Mouse (Mus musculus) c-Kit-negative CD71-positive TER-119-positive erythroid progenitor cells, embryonic 14.5 days (primary cell): ENCODE measurements around the gene Gipc3.

ENCODE experiments used
- DNase-seq: peaks from one replicate; pipeline ENCODE4 v3.0.0-alpha.2; 2013; ENCODE audit warnings: low read depth, low spot score

Gene Gipc3

GRCm38 (mm10) chr10:81346453-81347067, 3.5 kb upstream of the Gipc3 start:
- DNase-seq: peak; percentile 63

DNA sequence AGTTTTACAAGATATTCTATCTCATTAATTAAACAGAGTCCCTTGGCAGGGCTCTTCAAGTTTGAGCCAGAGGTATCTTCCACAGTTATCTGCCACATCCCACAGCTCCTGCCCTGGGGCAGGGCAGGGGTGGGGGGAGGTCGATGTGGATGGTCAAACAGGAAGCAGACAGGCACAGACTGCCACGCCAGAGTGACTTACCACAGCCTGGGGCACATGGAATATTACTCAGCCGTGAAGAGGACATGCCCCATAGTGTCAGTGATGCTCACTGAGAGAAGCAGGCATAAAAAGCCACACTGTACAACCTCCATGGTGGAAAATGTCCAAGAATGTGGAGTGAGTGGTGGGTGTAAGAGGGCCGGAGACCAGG, 2.1 kb upstream of the Gipc3 start:
- DNase-seq: no peak

DNA sequence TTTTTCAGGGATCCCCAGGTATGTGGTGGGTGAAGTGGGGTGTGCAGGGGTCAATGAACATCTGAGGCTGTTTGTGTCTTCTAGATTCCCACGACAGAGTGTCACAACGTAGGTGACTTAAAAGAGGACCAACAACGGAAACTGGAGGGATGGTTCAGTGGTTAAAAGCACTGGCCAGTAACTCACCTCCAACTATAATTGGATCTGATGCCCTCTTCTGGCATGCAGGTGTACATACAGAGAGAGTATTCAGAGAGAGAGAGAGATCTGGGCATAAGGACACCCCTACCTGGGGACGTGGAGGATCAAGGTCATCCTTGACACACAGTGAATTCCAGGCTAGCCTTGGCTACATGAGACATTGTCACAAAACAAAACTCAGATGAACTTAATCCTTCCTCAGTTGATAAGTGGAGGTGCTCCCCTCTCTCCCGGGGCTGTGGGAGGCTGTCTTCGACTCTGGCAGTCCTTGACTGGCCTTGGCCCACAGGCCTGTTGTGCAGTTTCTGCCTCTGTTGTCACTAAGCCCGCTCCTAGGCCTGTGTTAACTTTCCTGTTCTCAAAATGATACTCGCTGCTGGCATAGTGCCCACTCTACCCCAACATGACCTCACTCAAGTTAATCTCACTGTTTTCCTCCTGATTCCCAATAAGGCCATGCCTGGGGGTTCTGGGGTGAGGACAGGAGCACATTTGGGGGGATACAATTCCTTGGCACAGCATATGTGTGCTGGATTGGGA, 1.5 kb upstream of the Gipc3 start:
- DNase-seq: no peak

DNA sequence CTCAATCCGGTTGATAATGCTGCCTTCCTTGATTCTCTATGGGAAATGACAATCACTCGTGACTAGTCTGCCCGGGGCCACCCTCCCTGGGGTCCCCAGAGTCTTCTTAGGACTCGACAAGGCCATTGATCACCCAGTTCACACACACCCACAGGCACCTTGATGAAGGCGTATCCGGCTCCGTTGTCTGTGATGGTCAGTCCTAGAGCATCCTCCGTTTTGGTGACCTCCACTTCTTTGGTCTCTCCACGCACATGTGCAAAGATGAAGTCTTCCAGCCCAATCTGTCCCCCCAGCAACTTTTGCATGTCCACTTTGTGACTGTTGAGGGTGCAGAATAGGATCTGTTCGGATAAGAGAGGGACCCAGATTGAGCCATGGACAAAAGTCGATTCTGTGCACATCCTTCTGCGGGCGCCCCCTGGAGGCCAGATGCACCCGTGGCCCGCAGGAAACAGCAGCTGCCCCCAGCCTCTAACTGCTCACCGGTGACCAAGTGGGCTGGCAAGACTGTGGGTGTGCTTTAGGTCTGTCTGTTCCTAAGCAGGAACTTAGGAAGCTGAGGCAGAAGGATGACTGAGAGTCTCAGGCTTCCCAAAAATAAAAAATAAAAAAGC, 1.6 kb downstream of the Gipc3 start:
- DNase-seq: no peak

GRCm38 (mm10) chr10:81340551-81341332, 2.3 kb downstream of the Gipc3 start:
- DNase-seq: no peak

GRCm38 (mm10) chr10:81336558-81336957, 6.5 kb downstream of the Gipc3 start:
- no peak for DNase-seq

- DNase-seq: no peak
These were observed 7.4 kb downstream of the Gipc3 start for GRCm38 (mm10) chr10:81335393-81336340.

DNA sequence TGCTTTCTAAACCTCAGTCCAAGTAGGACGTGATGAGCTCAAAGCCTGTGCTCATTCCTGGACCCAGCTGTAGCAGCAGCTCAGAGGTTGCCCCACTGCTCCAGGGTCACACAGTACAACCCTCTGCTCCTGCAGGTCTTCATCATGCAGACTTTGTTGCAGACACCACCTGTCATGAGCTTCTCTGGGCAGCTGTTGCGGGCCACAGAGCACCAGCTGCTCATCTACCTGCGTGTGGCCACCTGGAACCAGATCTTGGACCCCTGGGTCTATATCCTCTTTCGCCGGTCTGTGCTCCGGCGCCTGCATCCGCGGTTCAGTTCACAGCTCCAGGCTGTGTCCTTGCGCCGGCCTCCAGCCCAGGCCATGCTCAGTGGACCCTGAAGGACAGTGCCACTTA, 8.7 kb downstream of the Gipc3 start:
- DNase-seq: no peak

DNA sequence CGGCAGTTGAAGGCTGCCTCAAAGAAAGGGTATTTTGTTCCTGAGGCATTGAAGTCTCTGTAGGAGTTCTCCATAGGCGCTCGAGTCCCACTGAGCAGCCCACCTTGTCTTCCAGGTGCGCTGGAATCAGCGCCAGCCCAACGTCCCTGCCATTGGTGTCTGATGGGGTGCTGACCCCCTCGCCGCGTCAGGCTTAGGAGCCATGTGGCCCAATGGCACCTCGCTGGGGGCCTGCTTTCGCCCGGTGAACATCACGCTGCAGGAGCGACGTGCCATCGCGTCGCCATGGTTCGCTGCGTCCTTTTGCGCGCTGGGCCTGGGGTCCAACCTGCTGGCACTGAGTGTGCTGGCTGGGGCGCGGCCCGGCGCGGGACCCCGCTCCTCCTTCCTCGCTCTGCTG, 10.8 kb downstream of the Gipc3 start:
- no peak for DNase-seq

DNA sequence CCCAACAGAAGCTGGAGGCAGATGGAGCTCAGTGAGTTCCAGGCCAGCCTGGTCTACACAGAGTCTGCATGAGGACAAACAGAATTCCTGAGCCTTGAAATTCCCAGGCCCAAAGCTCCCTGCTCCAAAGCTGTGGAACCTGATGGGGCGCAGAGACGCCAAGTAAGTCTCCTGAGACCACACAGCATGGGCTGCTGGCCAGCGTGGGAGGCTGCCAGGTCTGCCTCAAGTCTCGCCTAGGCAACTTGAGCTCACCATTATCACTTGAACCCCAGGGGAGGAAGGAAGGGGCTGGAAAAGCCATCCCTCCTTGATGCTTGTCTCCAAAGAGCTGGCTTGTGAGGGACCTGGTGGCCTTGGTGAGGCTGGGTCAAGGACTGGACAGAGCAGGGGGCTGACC, 13.1 kb downstream of the Gipc3 start:
- no peak for DNase-seq

GRCm38 (mm10) chr10:81329194-81329975, 13.7 kb downstream of the Gipc3 start:
- DNase-seq: no peak

DNA sequence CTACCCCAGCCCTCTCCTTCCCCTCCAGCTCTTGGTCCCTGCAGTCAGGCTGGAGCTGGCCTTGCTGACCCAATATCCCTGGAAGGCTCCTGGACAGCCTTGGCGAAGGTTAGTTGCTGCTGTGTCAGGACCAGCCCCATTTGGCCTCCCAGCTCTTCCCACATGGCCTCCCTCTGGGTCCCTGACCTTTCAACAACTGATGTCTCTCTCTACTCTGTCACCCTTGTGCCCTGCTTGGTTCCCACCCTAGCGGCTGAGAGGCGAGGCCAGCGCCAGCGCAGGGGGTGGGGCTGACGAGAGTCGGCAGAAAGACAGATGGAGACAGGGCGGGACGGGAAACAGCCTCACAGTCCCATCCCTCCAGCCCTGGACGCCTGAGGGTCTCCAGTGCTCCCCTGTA, 14.7 kb downstream of the Gipc3 start, which contains the start of gene Tbxa2r:
Gene Tbxa2r (plus strand): TSS at position 346 of the 400 bp plus-strand sequence.
- no peak for DNase-seq

DNA sequence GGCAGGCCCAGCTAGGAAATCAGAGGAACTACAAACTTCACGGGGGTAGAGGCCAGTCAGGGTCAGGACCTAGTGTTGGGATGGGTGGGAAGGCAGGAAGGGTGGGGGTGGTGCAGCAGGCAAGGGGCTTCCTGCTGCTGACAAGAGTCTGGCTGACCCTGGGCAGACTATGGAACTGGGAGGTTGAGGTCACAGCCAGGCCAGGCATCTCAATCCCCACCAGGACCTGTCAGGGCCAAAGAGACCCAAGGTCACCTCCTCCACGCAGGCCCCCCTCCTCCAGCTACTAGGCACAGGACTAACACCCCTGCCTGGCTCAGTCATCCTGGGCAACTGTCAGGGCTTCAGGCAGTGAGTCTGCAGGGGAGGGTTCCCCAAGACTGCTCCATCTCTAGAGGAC, 15.1 kb downstream of the Gipc3 start:
- no peak for DNase-seq

DNA sequence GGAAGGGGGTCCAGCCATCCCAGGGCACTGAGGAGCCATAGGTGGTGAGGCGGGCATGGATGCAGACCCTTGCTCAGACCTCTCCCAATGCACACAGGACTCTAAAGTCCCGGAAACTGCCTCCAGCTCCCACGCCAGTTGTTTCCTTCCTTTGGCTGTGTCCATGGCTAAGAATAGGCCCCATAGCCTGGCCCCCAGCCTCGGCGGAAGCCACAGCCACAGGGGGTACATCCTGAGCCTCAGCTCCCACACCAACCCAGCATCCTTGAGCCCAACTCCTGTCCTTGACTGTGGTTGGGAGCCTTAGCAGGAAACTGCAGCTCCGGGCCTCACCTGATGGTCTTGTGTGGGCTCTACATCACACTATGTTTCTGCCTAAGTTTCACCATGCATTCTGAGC, 16.2 kb downstream of the Gipc3 start:
- DNase-seq: no peak

- no peak for DNase-seq
These were observed 17.3 kb downstream of the Gipc3 start for GRCm38 (mm10) chr10:81325781-81326180.

DNA sequence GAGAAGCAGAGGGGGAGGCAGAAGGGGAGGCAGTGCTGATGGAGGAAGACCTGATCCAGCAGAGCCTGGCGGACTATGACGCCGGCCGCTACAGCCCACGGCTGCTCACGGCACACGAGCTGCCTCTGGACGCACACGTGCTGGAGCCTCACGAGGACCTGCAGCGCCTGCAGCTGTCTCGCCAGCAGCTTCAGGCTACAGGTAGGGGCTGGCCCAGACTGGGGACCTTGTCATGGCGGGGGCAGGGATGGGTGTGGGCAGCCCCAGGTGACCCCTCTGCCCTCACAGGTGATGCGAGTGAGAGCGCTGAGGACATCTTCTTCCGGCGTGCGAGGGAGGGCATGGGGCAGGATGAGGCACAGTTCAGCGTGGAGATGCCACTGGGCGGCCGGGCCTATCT, 17.9 kb downstream of the Gipc3 start:
- no peak for DNase-seq

- DNase-seq: no peak
These were observed 19.1 kb downstream of the Gipc3 start for GRCm38 (mm10) chr10:81323791-81324530.

DNA sequence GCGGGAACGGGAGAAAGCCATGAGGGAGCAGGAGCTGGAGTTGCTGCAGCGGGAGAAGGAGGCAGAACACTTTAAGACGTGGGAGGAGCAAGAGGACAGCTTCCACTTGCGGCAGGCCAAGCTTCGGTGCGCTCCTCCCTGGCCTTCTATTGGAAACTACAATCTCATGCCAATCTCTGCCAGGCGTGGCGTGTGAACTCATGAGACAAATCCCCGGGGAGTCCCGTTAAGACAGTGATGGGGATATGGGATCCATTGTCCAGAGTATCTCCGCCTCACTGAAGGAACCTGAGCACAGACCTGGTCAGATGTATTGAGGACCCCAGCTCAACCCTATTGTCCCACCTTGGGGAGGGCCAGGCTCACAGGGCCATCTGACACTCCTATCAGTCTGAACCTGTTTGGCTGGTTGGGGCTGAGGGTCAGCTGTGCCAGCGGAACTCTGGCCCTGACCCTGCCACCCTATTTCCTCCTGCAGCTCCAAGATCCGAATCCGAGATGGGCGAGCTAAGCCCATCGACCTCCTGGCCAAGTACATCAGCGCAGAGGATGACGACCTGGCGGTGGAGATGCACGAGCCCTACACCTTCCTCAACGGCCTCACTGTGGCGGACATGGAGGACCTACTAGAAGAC, 19.8 kb downstream of the Gipc3 start:
- no peak for DNase-seq

DNA sequence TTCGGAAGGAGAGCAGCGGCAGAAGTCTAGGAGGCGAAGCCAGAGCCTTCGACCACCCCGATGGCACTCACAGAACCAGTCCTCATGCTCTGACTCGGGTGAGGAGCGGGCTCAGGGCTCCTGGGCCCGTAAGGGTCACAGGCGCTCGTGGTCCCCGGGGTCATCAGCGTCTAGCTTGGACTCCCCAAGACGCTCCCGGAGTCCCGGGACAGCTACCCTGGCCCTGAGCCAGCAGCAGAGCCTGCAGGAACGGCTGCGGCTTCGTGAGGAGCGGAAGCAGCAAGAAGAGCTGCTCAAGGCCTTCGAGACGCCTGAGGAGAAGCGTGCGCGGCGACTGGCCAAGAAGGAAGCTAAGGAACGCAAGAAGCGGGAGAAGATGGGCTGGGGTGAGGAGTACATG, 20.6 kb downstream of the Gipc3 start:
- no peak for DNase-seq
